Mouse (Mus musculus) stomach, postnatal 0 days (tissue): ENCODE data around the gene Eif5a.

Experiments used
- CTCF ChIP-seq: IDR thresholded peaks from 2 replicates; pipeline ENCODE4 v1.5.1; 2016; ENCODE audit warnings: antibody characterized with exemption, low read depth, mild to moderate bottlenecking, moderate library complexity
- EP300 ChIP-seq: optimal IDR thresholded peaks from 2 replicates; pipeline ENCODE3; 2016; ENCODE audit warnings: antibody characterized with exemption

DNA sequence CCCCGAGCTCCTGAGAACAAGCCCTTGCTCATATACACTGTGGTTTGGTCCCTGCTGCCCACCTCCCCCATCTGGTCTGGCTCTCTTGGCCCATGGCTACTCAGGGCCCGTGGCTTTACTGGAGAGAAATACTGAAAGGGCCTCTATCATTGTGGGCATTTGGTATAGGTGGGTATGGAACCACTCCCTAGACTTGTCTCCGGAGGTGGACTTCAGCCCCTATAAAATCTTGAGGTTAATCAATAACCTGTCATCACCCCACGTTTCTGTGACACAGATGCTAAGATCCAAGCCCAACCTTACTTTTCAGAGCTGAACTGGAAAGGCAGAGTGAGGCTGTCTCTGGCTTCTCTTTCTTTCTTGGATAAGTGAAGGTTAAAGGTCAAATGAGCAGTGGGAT, 47.0 kb upstream of the Eif5a start:
- no peak for TF ChIP-seq CTCF
- no peak for TF ChIP-seq EP300
